Mouse (Mus musculus) ES-E14 (cell line): ENCODE data around the gene Raet1d.
"Not testable (repeated sequence)": the region's sequence is repeated elsewhere in the genome, so short reads cannot be mapped to it uniquely, and the experiment has no call there.

Source experiments
- CHD2 ChIP-seq: IDR thresholded peaks from 2 replicates; pipeline ENCODE4 v1.6.1; 2014; ENCODE audit warnings: mild to moderate bottlenecking, low read depth, low read length, inconsistent platforms
- HCFC1 ChIP-seq: IDR thresholded peaks from 2 replicates; pipeline ENCODE4 v1.6.1; 2012; ENCODE audit warnings: low read length, inconsistent platforms, borderline replicate concordance; ENCODE audit not compliant: insufficient read depth
- ZNF384 ChIP-seq: IDR thresholded peaks from 2 replicates; pipeline ENCODE4 v1.6.1; 2012; ENCODE audit warnings: low read depth, low read length, inconsistent platforms

GRCm38 (mm10) chr10:22360957-22361356, 605 bp downstream of the Raet1d start:
- not testable (repeated sequence) for TF ChIP-seq CHD2, HCFC1, ZNF384
